Mouse (Mus musculus) thymus, adult 2 months (tissue): ENCODE data around the gene Hist1h1e. TPM values are rescaled to one million over a fixed set of nuclear protein-coding genes. Genes with fewer than 3 reads are reported as not detected.
"Not testable (repeated sequence)": the region's sequence is repeated elsewhere in the genome, so short reads cannot be mapped to it uniquely, and the experiment has no call there.

Experiments
- DNase-seq: peaks from one replicate; pipeline ENCODE4 v3.0.0; 2021
- H3K27ac ChIP-seq: fragments of 200-500 bp; 2 replicates; pipeline ENCODE4 v1.5.1; 2012; ENCODE audit warnings: low read length, control low read depth; ENCODE audit not compliant: control insufficient read depth, insufficient read depth
- H3K27me3 ChIP-seq: fragments of 200-500 bp; 2 replicates; pipeline ENCODE4 v1.6.1; 2012; ENCODE audit warnings: mild to moderate bottlenecking, low read length, moderate library complexity, mixed read lengths; ENCODE audit not compliant: control insufficient read depth, insufficient read depth
- H3K36me3 ChIP-seq: fragments of 200-500 bp; 2 replicates; pipeline ENCODE4 v1.6.1; 2012; ENCODE audit warnings: mild to moderate bottlenecking, low read length, moderate library complexity; ENCODE audit not compliant: control insufficient read depth, insufficient read depth
- H3K4me1 ChIP-seq: fragments of 200-500 bp; replicated peaks from 2 replicates; pipeline ENCODE4 v1.6.1; 2012; ENCODE audit warnings: low read length; ENCODE audit not compliant: control insufficient read depth, insufficient read depth
- H3K4me3 ChIP-seq: fragments of 200-500 bp; 2 replicates; pipeline ENCODE4 v1.5.1; 2012; ENCODE audit warnings: mild to moderate bottlenecking, low read length, control low read depth, moderate library complexity; ENCODE audit not compliant: control insufficient read depth, insufficient read depth
- CTCF ChIP-seq: fragments of 200-500 bp; IDR thresholded peaks from 2 replicates; pipeline ENCODE4 v1.5.1; 2012; ENCODE audit warnings: mild to moderate bottlenecking, control low read depth, low read length, moderate library complexity, borderline replicate concordance; ENCODE audit not compliant: control insufficient read depth, poor library complexity, insufficient read depth; ENCODE audit errors: extremely low read depth
- POLR2A ChIP-seq: fragments of 200-500 bp; IDR thresholded peaks from 2 replicates; pipeline ENCODE4 v1.6.1; 2012; ENCODE audit warnings: mild to moderate bottlenecking, low read length, control low read depth, moderate library complexity; ENCODE audit not compliant: control insufficient read depth, poor library complexity, insufficient read depth; ENCODE audit errors: extremely low read depth
- WGBS: fragments of 180-500 bp; shearing (Covaris S2); methylation state at CpG from one replicate; pipeline ENCODE4 v1.1.7; 2018; 5-methylcytosine and 5-hydroxymethylcytosine counted together
- polyA plus RNA-seq: library from polyadenylated mRNA; depleted of rRNA; stranded (reverse); fragments of >200 nt; gene quantifications from 2 replicates; pipeline ENCODE4 v1.2.3, GENCODE M21; 2012

Hist1h1e gene
- polyA plus RNA-seq, 1 experiment: 9.4 TPM

- TF ChIP-seq POLR2A: no peak
- no peak for TF ChIP-seq CTCF
- DNase-seq: no peak
- WGBS: 69% methylated on average over 6 of the region's 6 CpGs
- Histone ChIP-seq H3K4me1 (peaks cover 6% of the 10 kb centered on the region), H3K27ac (no peak overlapping the region; the same call in 1 of the 2 replicates), H3K4me3 (no peak overlapping the region), H3K36me3 (no peaks in the 10 kb centered on the region), H3K27me3 (no peaks in the 10 kb centered on the region)
Observed at GRCm38 (mm10) chr13:23576906-23577639, 45.3 kb downstream of the Hist1h1e start.

DNA sequence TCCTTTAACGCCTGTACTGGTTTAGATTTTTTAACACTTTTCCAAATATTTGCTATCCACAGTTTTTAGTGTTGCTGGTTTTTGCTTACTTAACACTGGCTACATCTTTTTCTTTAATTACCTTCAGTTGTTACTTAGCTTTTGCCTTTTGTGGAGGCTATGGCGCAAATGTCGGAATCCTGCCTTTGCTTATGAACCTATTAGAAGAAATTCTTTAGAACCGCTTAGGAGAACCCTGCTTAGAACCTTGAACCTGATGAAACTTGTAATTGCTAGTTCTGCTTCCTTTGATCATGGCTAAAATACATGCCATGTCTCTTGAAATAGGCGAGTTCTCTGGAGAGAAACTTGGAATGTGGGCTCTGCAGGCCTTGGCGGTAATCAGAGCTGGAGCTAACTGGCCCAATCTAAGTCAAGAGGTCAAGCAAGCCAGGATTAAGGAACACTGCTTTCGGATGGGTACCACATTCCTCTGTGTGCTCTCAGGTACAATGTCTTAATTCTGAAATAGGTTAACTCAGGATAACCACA, 45.9 kb downstream of the Hist1h1e start:
- TF ChIP-seq CTCF: no peak
- TF ChIP-seq POLR2A: no peak
- DNase-seq: no peak
- H3K4me3 ChIP-seq: no peak overlapping the region
- no peaks in the 10 kb centered on the region for H3K27me3 ChIP-seq
- H3K4me1 ChIP-seq: peaks cover 3% of the 10 kb centered on the region
- WGBS: 53% methylated on average over 7 of the region's 7 CpGs
- no peaks in the 10 kb centered on the region for H3K36me3 ChIP-seq
- no peak overlapping the region; the same call in 1 of the 2 replicates for H3K27ac ChIP-seq

GRCm38 (mm10) chr13:23575864-23576313, 46.5 kb downstream of the Hist1h1e start:
- not testable (repeated sequence) for H3K4me1 ChIP-seq, H3K27me3 ChIP-seq, DNase-seq, H3K36me3 ChIP-seq
- Histone ChIP-seq H3K27ac (peak overlapping the region; percentile 49), H3K4me3 (peak overlapping the region; percentile 43)
- WGBS: 1% methylated on average over 17 of the region's 40 CpGs

DNA sequence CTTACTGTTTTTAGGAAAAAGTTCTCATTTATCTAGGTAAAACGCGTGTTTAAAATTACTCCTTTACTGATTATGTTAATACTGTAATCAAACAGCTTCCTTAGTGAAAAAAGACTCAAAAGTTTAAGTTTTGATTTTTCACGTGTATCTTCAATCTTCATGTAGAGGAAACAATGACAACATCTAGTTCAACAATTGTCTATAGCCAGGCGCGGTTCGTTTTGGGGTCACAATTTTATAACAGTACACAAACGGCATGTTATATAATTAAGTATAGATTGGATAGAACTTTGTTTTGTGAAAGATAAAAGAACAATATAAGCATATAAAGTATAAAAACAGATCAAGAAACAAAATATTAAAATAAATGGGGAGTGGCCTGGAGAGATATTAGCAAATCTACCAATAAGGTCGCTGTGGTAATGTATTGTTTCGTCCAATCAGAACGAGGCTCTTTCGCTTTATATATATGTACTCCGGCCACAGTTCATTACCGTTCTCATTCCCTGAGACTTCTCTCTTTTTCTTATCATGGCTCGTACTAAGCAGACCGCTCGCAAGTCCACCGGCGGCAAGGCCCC, 47.0 kb downstream of the Hist1h1e start, which contains the start of gene Hist1h3d:
TSS of gene Hist1h3d (plus strand) at position 493 of the 581 bp plus-strand sequence.
- Histone ChIP-seq H3K27me3 (no peaks in the 10 kb centered on the region), H3K4me1 (peaks cover 3% of the 10 kb centered on the region), H3K27ac (peak within 1 kb of the TSS; percentile 94), H3K4me3 (peak within 1 kb of the TSS; percentile 47), H3K36me3 (no peaks in the 10 kb centered on the region)
- no peak for DNase-seq
- under 1% methylated on average over 18 of the region's 18 CpGs for WGBS
- TF ChIP-seq CTCF: no peak
- no peak for TF ChIP-seq POLR2A

GRCm38 (mm10) chr13:23574546-23575170, 47.7 kb downstream of the Hist1h1e start:
- peak overlapping the region; percentile 47 for H3K4me3 ChIP-seq
- H3K27ac ChIP-seq: peak overlapping the region; percentile 94
- not testable (repeated sequence) for DNase-seq, H3K27me3 ChIP-seq, H3K4me1 ChIP-seq, H3K36me3 ChIP-seq
- under 1% methylated on average over 13 of the region's 39 CpGs for WGBS

GRCm38 (mm10) chr13:23573898-23574524, 48.3 kb downstream of the Hist1h1e start, which contains the start of the genes Hist1h2bf and Hist1h2ad:
Gene Hist1h2bf (minus strand): TSS chr13:23574196.
Gene Hist1h2ad (plus strand): TSS chr13:23574381.
- not testable (repeated sequence) for H3K4me1 ChIP-seq, H3K27me3 ChIP-seq, H3K36me3 ChIP-seq
- peak within 1 kb of the TSS; percentile 94 for H3K27ac ChIP-seq
- 0% methylated on average over 40 of the region's 42 CpGs for WGBS
- TF ChIP-seq POLR2A: peak; percentile 24; the same call in 1 of the 2 replicates
- H3K4me3 ChIP-seq: peak within 1 kb of the TSS; percentile 55
- DNase-seq: peak; percentile 89

GRCm38 (mm10) chr13:23573034-23573897, 49.1 kb downstream of the Hist1h1e start:
- not testable (repeated sequence) for H3K4me1 ChIP-seq, H3K36me3 ChIP-seq, DNase-seq, H3K27me3 ChIP-seq
- Histone ChIP-seq H3K27ac (peak overlapping the region; percentile 93), H3K4me3 (peak overlapping the region; percentile 55)
- 5% methylated on average over 20 of the region's 20 CpGs for WGBS
